33 mouse cellular contexts compared by ENCODE assay signal in the genomic region with DNA sequence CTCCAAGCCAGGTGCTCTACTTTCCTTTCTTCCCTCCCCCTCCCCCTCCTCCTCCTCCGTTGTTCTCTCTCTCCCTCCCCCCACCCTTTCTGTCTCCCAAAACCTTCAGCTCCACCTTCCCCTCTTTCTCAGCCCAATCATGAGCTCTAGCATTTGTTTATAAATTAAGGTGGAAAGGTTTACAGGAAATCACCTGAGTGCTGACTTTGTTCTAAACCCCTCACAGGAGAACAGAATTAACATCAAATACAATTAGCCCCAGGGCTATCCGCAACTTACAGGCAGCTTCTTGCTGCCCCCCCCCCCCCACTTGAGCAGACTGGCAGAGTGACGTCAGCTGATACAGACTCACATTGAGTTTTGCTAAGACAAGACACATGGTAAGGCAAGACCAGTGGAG. TPM values are rescaled to one million over a fixed set of nuclear protein-coding genes. Genes with fewer than 3 reads are reported as not detected.
DNase-seq lines count a peak whose midpoint lies in the region; ATAC-seq and TF ChIP-seq lines count a peak whose summit lies in the region.
"Had no signal": no experiment of that assay in that cellular context is flagged by ENCODE, and none has a peak within 500 bp of the region (broad histone marks: within the 10 kb centered on the region; RNA-seq: fewer than 3 reads in every experiment).

No protein-coding gene starts in this region.

- DNase-seq in CD4-positive, CD25-positive, alpha-beta regulatory T cell, adult 2 months (ENCODE audit: low read depth, low spot score): peak; percentile 23
- DNase-seq in ES-E14 (ENCODE audit: low read depth, low spot score) (peak; percentile 73), ZHBTc4 (ENCODE audit: low read depth, low spot score) (peak; percentile 88)
- DNase-seq in midbrain, embryonic 11.5 days (ENCODE audit: low spot score, missing footprints): no peak
- DNase-seq in adrenal gland, postnatal 14 days: no peak
- DNase-seq: adrenal gland, adult 2 months; adrenal gland, postnatal 25 days; cerebellum, adult 11-12 months; cerebellum, adult 8-10 months; cerebellum, postnatal 10 days; cerebellum, postnatal 36 days; embryo, embryonic 11 days; gastrocnemius, adult 2 months; gastrocnemius, postnatal 14 days; heart, adult 18-20 months; heart, postnatal 10 days; heart, postnatal 36 days; kidney, adult 18-20 months; kidney, adult 9 months had no signal

- peak overlapping the region; percentile 22 to 23 for H3K4me3 ChIP-seq in ES-E14 (ENCODE audit: insufficient read depth in 1 of 2, low read depth in 1 of 2, low read length in 2 of 2, poor library complexity in 1 of 2, severe bottlenecking in 1 of 2)
- no peak overlapping the region for H3K4me3 ChIP-seq in midbrain, embryonic 11.5 days (ENCODE audit: low read depth, low read length)
- H3K4me3 ChIP-seq: embryonic facial prominence, embryonic 10.5 days; embryonic facial prominence, embryonic 13.5 days; erythroblast, embryonic 14.5 days; forebrain, embryonic 13.5 days; gastrocnemius, adult 2 months; heart, embryonic 12.5 days; heart, embryonic 15.5 days; hindbrain, embryonic 10.5 days had no signal

- no peak overlapping the region for H3K4me2 ChIP-seq in midbrain, embryonic 11.5 days
- H3K4me2 ChIP-seq: embryonic facial prominence, embryonic 13.5 days; forebrain, embryonic 13.5 days; heart, embryonic 12.5 days; heart, embryonic 15.5 days; hindbrain, embryonic 14.5 days had no signal

- H3K9ac ChIP-seq in ES-E14 (ENCODE audit: insufficient read depth, low read depth, low read length, poor library complexity, severe bottlenecking): peak overlapping the region; percentile 20; the same call in 1 of the 2 replicates
- no peak overlapping the region for H3K9ac ChIP-seq in midbrain, embryonic 11.5 days (ENCODE audit: low read length)
- H3K9ac ChIP-seq: embryonic facial prominence, embryonic 13.5 days; forebrain, embryonic 13.5 days; heart, embryonic 12.5 days; heart, embryonic 15.5 days; hindbrain, embryonic 14.5 days had no signal

- ATAC-seq in CD4-positive, CD25-positive, alpha-beta regulatory T cell, adult 4 months: no peak
- no peak for ATAC-seq in midbrain, embryonic 11.5 days (ENCODE audit: low FRiP score)
- ATAC-seq: forebrain, embryonic 13.5 days; forebrain, embryonic 16.5 days; hindbrain, postnatal 0 days; inflammation-experienced regulatory T-cells, adult 6 months; intestine, embryonic 16.5 days had no signal

- in situ Hi-C loops in ES-E14 (cut with MboI; ENCODE audit: low sequenced_read_pairs in 2 of 2, unreplicated experiment in 2 of 2): no loop called here

- H3K27ac ChIP-seq in ES-E14 (ENCODE audit: insufficient read depth, low read depth, low read length, poor library complexity, severe bottlenecking): peak overlapping the region; percentile 80
- H3K27ac ChIP-seq in midbrain, embryonic 11.5 days (ENCODE audit: low read depth, low read length): no peak overlapping the region
- H3K27ac ChIP-seq: embryonic facial prominence, embryonic 10.5 days; embryonic facial prominence, embryonic 13.5 days; forebrain, embryonic 13.5 days; gastrocnemius, adult 2 months; heart, embryonic 15.5 days; hindbrain, embryonic 10.5 days; hindbrain, embryonic 14.5 days; hindbrain, postnatal 0 days had no signal

- H3K9me3 ChIP-seq in ES-E14 (ENCODE audit: control insufficient read depth, insufficient read depth, low read depth, low read length): no peaks in the 10 kb centered on the region
- no peaks in the 10 kb centered on the region for H3K9me3 ChIP-seq in midbrain, embryonic 11.5 days (ENCODE audit: control insufficient read depth, low read length)
- H3K9me3 ChIP-seq: embryonic facial prominence, embryonic 10.5 days; embryonic facial prominence, embryonic 13.5 days; forebrain, embryonic 13.5 days; G1E; heart, embryonic 12.5 days; heart, embryonic 15.5 days had no signal

- H3K36me3 ChIP-seq in ES-E14 (ENCODE audit: control insufficient read depth, insufficient read depth, low read length, poor library complexity, severe bottlenecking): no peaks in the 10 kb centered on the region
- H3K36me3 ChIP-seq in midbrain, embryonic 11.5 days (ENCODE audit: control insufficient read depth, insufficient read depth, low read length): no peaks in the 10 kb centered on the region
- H3K36me3 ChIP-seq: heart, embryonic 15.5 days had no signal

- no peaks in the 10 kb centered on the region for H3K27me3 ChIP-seq in midbrain, embryonic 11.5 days (ENCODE audit: control insufficient read depth, insufficient read depth, low read length)
- H3K27me3 ChIP-seq: embryonic facial prominence, embryonic 13.5 days; forebrain, embryonic 13.5 days; heart, embryonic 12.5 days; heart, embryonic 15.5 days had no signal

- peaks cover 13 to 18% of the 10 kb centered on the region in 2 experiments for H3K4me1 ChIP-seq in ES-E14 (ENCODE audit: control insufficient read depth in 2 of 2, insufficient read depth in 2 of 2, low read length in 2 of 2, poor library complexity in 1 of 2)
- H3K4me1 ChIP-seq in midbrain, embryonic 11.5 days (ENCODE audit: control insufficient read depth, insufficient read depth, low read length): no peaks in the 10 kb centered on the region
- H3K4me1 ChIP-seq: embryonic facial prominence, embryonic 13.5 days; forebrain, embryonic 13.5 days; hindbrain, embryonic 10.5 days had no signal

- WGBS in midbrain, embryonic 11.5 days: 57% methylated on average over 3 of the region's 3 CpGs

TF ChIP-seq in ES-E14, 5 proteins besides CTCF, POLR2A, EP300 and RAD21:
- TF ChIP-seq ZNF384 (IDR thresholded peaks at IDR 0.05; ENCODE audit: low read depth, low read length) (no peak), CHD2 (IDR thresholded peaks at IDR 0.05; ENCODE audit: low read depth, low read length) (no peak), MAFK (IDR thresholded peaks at IDR 0.05; ENCODE audit: insufficient read depth, low read depth, low read length) (no peak), ZC3H11A (IDR thresholded peaks at IDR 0.05; ENCODE audit: borderline replicate concordance, low read depth, low read length) (no peak), HCFC1 (IDR thresholded peaks at IDR 0.05; ENCODE audit: borderline replicate concordance, insufficient read depth, low read length) (no peak)

RNA-seq across cellular contexts. Expression of a gene that starts 37.4 kb away (rescaled TPM):
- polyA plus RNA-seq in CD4-positive, CD25-positive, alpha-beta regulatory T cell, adult 4 months (2017; shearing (Covaris generic)): 100 to 1,000 TPM; 208 to 259 TPM
- 42.6 and 49.3 TPM in 2 replicates for total RNA-seq in ES-E14 (2012; rRNA removed)
- 40.6 and 47.3 TPM in 2 replicates for polyA plus RNA-seq in midbrain, embryonic 11.5 days (2014; fragmentation: Nextera tagmentation; extraction: Ambion mirVana)
- total RNA-seq in adrenal gland, postnatal 14 days (2021): 66.9 and 67.6 TPM in 2 replicates

Comparison
In these comparisons a context has a peak if more than half of its experiments do, and no peak if none do; other contexts are left out.
1. DNase-seq: peak in CD4-positive, CD25-positive, alpha-beta regulatory T cell, adult 2 months (single experiment), ES-E14 (single experiment) and ZHBTc4 (single experiment); none in midbrain, embryonic 11.5 days (single experiment) and adrenal gland, postnatal 14 days (single experiment).